Mouse (Mus musculus) liver (tissue): ENCODE measurements around the gene Neu3.

Experiments used
- DNase-seq: peaks from one replicate; pipeline ENCODE4 v3.0.0-alpha.2; 2020; ENCODE audit warnings: mixed read lengths

Gene Neu3

GRCm38 (mm10) chr7:99788563-99788962 lies 39.7 kb downstream of the Neu3 start:
- no peak for DNase-seq

DNA sequence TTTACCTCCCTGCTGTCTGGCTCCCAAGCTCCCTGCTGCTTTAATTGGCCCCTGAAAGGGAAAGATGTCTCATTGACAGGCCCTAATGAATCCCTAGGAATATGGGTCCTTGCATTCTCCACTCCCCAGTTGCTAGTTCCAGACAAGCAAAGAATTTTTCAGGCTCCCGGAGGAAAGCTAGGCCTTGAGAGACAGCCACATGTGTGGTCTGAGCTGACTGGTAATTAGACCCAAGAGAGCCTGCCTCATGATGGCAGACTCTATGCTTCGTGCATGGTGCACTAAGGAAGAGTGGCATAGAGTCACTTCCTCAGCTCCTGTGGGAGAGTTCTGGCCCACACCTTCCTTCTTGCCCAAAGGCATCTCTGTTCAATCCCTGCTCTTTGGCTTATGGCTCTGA lies 40.3 kb downstream of the Neu3 start:
- DNase-seq = no peak

- no peak for DNase-seq
These were observed 41.4 kb downstream of the Neu3 start for GRCm38 (mm10) chr7:99786774-99787173.

DNA sequence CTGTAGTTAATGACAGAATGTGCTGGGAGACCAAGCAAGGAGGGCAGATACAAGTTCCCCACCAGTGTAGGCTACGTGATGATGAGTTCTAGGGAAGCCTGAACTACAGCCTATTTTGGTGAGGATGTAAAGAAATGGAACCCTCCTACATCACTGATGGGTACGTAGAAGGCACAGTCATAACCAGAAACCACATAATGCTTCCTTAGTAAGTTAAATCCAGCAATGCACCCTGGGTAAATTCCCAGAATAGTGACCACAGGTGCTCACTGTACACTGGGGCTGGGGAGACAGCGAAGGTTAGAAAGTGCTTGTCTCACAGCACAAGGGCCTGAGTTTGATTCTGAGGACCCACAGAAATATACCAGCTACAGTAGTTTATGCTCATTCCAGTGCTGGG lies 42.7 kb downstream of the Neu3 start:
- DNase-seq = no peak

DNA sequence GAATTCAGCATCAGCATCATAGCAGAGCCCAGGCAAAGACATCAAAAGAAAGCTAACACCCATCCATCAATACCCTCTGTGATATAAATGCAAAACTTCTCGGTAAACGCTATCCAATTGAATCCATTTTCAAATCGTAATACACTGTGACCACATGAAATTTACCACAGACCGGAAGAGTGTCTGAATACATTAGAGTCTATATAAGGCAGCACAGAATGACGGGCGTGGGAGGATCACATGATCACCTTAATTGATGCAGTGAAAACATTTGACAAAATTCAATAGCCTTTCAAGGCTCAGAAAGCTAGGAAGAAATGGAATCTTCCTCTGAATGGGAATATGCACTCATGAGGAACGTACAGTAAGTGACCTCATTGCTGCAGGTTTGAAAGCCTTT lies 44.8 kb downstream of the Neu3 start:
- DNase-seq = no peak

DNA sequence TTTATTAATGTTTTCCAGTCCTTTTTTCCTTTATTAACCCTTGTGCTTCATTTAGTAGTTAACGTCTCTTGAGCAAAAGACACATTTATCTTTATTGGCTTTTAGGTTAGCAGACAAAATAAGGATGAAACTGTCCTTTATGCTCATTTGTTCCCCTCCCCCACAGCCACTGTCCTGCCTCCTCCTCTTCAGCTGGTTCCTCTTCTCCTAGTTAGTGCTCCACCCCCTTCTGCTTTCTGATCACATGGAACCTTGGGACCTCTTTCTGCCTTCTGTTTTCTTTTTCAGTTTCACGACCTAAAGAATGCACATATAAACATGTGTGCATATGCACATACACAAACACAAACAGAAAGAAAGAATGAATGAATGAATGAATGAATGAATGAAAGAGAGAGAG lies 46.3 kb downstream of the Neu3 start:
- DNase-seq = no peak

DNA sequence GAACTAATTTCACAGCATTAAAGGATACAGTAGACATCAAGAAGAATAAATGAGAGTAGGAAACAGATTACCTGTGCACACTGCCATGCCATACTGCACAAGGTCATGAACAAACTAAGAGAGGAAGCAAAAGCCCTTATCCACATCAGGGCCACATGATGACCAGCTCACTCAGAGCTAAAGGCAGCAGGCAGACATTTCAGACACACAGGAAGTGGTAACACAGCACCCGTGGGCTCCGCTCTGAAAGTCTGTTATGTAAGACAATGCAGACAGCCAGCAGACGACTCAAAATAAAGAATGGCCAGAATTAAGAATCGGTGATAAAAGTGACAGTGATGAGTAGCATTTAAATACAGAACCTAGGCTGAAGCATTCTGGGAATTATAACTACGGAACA lies 46.8 kb downstream of the Neu3 start:
- DNase-seq = no peak

DNA sequence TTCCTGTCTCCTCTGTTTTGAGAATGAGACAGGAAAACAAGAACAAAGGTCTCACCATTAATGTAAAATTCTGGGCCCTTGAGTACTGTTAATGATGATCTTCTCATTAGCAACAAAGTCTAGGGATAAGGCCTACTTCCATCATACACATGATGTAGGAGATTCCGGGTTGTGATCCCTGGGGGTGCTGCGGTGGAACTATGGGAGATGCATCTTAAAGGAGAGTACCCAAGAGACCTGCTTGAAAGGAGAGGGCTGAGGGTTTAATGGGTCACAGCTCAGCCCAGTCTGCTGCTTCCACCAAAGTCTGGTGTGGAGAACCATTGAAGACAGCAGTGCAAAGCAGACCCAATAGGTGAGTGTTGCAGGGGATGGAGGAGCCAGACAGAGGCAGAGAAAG lies 65.0 kb downstream of the Neu3 start, which contains the start of gene Olfr521:
Gene Olfr521, plus strand, starts transcription at position 301 of the 400 bp plus-strand sequence.
- DNase-seq = no peak
